Mouse (Mus musculus): Measurements from ENCODE around the gene Soga3.

Gene Soga3

DNA sequence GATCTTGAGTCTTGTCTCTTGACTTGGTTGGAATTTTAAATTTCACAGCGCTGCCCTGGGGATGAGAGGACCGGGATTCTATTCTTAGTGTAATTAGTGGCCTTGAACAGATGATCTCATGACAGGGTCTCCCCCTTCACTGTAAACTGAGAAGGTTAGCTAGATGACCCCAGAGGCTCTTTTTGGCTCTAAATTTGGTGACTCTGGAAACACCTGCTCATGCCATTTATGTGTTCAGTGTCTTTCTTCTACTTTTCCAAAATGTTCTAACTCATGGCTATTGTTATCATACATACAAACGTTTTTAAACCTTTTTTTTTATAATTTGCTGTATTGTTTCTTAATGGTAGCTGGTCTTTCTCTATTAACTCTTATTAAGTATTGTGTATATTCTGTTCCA, 65.1 kb downstream of the Soga3 start:
- DNase-seq, result no peak

DNA sequence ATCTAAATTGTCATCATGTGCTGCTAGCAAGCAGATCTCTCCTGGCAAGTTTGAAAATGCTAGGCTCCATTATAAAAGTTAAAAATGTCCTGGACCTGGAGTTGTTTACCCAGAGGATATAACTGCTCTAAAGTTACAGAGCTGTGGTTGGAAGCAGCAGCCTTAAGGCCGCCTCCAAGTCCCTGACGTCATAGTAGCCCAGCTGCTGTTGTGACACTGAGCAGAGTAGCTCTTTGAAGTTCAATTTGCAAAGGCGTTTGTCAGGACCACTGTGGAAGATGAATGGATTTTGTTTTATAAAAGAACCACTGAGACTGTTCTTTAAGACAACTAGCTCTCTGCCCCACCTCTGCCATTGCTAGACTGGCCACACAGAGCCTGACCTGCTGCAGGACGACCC, 67.8 kb downstream of the Soga3 start, which contains the start of gene 9330159F19Rik:
9330159F19Rik (plus strand) TSS at position 154 of the 400 bp plus-strand sequence.
- DNase-seq, result no peak

DNA sequence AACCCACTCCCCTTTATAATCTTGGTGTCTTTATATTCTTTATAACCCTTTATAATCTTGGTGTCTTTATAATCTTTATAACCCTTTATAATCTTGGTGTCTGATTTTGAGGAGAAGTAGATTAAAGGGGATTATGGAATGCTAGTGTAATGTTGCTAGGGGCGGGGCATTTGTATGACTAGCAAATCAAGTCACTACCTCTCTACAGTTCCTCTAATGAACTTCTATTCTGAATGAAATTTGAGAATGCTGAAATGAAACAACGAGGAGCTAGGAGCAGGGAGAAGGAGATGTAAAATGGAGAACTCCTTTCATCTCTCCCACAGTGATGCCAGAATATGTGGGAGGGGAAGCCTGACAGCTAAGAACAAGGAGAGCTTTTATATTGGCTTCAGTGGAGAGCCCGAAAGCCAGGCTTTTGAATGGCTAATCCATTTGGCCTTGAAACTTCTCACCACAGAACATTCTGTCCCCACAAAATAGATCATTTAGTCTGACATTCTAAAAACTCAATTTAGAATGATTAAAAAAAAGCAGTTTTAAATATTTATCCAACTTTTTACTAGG, 70.0 kb downstream of the Soga3 start:
- DNase-seq, result no peak

DNA sequence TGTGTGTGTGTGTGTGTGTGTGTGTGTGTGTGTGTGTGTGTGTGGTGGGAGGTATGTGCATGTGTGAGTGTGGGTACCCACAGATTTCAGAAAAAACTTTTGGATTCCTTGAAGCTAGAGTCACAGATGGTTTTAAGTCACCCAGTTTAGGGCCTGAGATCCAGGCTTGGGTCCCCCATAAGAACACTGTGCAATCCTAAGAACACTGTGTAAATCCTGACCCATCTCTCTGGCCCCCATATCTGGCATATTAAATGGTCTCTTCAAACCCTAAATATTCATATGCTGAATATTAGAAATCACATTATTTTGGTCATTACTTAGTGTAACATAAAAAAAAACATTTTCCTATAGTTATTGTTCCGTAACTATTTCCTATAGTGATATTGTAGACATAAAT, 73.3 kb downstream of the Soga3 start:
- no peak for DNase-seq

DNA sequence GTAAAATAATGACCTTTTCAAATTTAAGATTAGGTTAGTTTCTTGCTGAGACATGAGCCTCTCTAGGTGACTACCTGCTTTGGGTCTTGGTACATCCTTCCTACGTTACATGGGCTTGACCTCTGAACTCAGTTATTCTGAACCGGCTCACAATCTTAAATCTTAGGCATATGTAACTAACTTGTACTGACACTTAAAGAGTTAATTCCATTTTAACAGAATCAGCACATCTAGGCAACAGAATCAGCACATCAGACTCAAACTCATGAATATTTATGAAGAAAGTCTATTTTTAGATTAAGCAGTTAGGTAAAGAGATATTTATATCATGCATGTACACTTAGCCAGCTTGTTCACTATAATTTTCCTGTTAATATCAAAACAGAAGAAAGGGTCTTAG, 73.8 kb downstream of the Soga3 start:
- DNase-seq, result no peak

DNA sequence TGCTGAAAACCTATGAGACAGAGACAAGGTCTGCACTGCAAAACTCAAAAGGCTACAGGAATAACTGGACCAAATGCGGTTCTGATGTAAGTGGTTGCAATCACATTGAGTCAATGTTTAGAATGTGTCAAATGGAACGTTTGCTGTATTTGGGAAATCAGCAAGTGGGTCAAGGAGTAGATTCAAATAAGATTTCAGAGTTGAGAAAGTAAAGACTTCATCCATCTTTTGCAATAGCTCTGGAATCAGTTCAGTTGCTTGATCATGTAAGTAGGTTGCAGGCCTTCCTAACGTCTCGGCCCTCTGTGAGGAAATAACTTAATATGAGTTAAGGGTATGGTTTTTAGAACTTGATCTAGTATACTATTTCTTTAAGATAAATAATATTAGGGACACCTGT, 81.7 kb downstream of the Soga3 start:
- DNase-seq, result no peak

DNA sequence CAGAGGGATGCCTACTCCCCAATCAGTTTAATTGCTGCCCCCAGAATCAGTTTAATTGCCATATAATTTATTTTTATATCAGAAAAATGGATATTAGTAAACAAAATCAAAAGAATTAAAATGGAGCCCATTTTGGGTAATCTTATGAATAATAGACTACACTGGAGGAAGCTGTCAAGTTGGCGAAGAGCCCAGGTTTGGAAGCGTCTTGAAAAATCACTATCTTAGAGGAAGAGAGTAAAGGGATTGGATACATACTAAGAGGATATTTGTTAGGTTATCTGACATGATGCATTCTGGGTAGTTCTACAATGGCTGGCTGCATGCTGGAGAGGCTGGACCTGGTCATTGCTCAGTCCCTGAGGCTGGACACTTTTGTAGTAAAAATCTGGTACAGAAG, 87.6 kb downstream of the Soga3 start:
- no peak for DNase-seq
